Mouse (Mus musculus): Measurements from ENCODE around the gene Bcas3.

- TF ChIP-seq POLR2A (IDR thresholded peaks at IDR 0.05; ENCODE audit: low read depth, low read length), result no peak
- TF ChIP-seq CTCF (IDR thresholded peaks at IDR 0.05; ENCODE audit: extremely low read depth, insufficient read depth, insufficient read length, insufficient replicate concordance), result no peak
Measured at GRCm38 (mm10) chr11:85721986-85722385, 369.0 kb downstream of the Bcas3 start.
